Mouse (Mus musculus): ENCODE data around the gene Tppp2.

Tppp2 gene

DNA sequence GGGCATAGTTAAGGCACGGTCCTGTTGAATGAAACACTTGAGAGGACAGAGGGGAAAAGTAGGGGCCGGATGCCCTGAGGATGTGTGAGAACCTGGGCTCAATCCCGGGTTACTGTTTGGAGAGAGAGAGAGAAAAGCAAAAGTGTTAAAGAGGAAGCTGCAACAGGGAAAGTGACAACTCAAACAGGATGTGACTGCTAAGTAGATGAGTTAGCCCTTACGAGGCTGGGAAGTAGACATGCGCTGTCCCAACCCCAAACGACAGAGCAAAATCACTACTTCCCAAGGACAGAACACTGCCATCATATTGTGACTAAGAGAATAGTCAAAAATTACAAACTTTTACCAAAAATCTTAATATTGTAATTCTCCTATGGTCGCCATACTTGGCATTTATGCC lies 24.0 kb downstream of the Tppp2 start:
- DNase-seq (ENCODE audit: low spot score in 2 of 2), result no peak

DNA sequence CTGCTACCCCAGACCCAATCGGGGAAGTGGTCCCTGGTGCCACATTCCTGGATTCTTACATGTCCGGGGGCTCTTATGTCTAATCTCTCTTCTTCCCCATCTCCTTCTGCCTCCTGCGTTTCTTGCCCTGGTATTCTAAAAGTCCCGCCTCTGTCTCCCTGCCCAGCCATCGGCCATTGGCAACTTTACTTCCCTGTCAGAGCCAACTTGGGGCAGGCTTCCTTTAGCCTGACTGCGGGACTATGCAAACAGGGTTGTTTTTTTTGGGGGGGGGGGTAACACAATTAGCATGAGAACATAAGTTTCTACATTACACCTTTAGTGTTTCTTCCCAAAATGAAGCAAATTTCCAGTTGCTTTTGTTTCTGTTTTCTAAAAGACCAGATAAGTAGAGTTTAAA lies 25.1 kb downstream of the Tppp2 start:
- no peak for DNase-seq (ENCODE audit: low spot score in 2 of 2)

DNA sequence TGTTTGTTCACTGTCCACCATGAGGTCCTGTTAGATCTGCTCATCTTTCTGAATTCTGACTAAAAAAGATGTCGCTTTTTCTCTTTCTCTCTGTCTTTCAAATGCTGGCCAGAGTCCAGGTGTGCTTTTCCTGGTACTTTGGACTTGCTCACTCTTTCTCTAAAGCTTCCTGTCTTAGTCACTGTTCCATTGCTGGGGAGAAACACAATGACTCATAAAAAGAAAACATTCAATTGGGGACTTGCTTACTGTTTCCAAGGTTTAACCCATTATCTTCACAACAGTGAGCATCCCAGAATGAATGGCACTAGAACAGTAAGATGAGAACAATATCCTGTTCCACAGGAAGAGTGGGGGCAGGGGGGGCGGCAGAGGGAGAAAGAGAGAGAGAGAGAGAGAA lies 42.1 kb downstream of the Tppp2 start:
- no peak for DNase-seq (ENCODE audit: low spot score in 2 of 2)

GRCm38 (mm10) chr14:51967400-51967799 lies 49.2 kb downstream of the Tppp2 start:
- no peak for DNase-seq (ENCODE audit: low spot score in 2 of 2)
